Mouse (Mus musculus) CH12.LX (cell line): ENCODE results near the gene Apba3.

Source experiments
- CTCF ChIP-seq, 2 experiments: IDR thresholded peaks in 1 of 2; conservative IDR thresholded peaks in 1 of 2; 2 replicates each; pipeline ENCODE4 v1.5.1; 2011 to 2012; ENCODE audit warnings: low read depth in 2 of 2, low read length in 2 of 2, improper control_type of control experiment in 1 of 2, inconsistent platforms in 1 of 2, mild to moderate bottlenecking in 1 of 2, moderate library complexity in 1 of 2
- EP300 ChIP-seq: IDR thresholded peaks from 2 replicates; pipeline ENCODE4 v1.6.1; 2011; ENCODE audit warnings: low read length, improper control_type of control experiment
- HCFC1 ChIP-seq: IDR thresholded peaks from 2 replicates; pipeline ENCODE4 v1.6.1; 2012; ENCODE audit warnings: low read depth, mild to moderate bottlenecking, inconsistent platforms, low read length, improper control_type of control experiment
- JUN ChIP-seq: IDR thresholded peaks from 2 replicates; pipeline ENCODE4 v1.6.1; 2011; ENCODE audit warnings: low read depth, mild to moderate bottlenecking, low read length, improper control_type of control experiment, moderate library complexity; ENCODE audit not compliant: insufficient read depth
- NELFE ChIP-seq: IDR thresholded peaks from 2 replicates; pipeline ENCODE4 v1.6.1; 2011; ENCODE audit warnings: low read depth, low read length, improper control_type of control experiment
- POLR2A ChIP-seq: IDR thresholded peaks from 2 replicates; pipeline ENCODE4 v1.6.1; 2011; ENCODE audit warnings: low read depth, mild to moderate bottlenecking, improper control_type of control experiment, low read length
- POLR2AphosphoS2 ChIP-seq: IDR thresholded peaks from 2 replicates; pipeline ENCODE4 v1.6.1; 2011; ENCODE audit warnings: low read depth, low read length, improper control_type of control experiment
- USF1 ChIP-seq: IDR thresholded peaks from 2 replicates; pipeline ENCODE4 v1.6.1; 2014; ENCODE audit warnings: low read depth, mild to moderate bottlenecking, inconsistent platforms, low read length, improper control_type of control experiment
- USF2 ChIP-seq: conservative IDR thresholded peaks from 2 replicates; pipeline ENCODE4 v1.6.1; 2011; ENCODE audit warnings: low read depth, low read length, improper control_type of control experiment
- ZKSCAN1 ChIP-seq: IDR thresholded peaks from 2 replicates; pipeline ENCODE4 v1.6.1; 2012; ENCODE audit warnings: low read depth, inconsistent platforms, low read length, improper control_type of control experiment, borderline replicate concordance

DNA sequence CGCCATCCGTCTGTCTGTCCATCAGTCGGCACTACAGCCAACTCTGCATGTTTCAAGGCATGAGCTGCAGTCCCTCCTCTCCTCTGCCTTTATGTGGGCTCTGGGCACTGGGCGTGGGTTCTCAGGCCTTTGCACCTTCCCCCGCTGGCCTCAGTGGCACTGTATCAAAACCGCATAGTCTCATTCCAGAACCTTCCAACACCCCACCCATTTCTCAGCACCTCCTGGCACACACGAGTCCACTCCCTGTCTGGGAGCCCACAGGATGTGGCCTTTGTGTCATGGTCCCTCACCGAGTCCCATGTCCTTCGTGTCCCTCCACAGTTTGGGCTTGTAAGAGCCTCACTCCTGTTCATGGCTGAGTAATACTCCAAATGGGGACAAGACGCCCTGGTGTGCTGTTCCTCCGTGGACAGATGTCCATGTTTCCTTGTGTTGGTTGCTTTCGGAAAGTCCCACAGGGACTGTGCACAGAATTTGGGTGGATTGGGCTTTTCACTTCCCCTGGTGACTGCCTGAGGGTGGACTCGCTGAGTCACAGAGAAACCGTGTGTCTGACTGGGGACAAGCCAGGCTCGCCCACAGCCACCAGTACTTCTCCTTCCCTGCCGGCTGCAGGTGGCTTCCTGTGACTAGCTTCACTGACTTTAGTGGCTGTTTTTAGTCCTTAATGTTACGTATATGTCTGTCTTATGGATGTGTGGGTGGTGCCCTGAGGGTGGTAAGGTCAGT is 31.8 kb downstream of the Apba3 start:
- peak; percentile 28; the same call in 1 of the 2 replicates for TF ChIP-seq POLR2A
- TF ChIP-seq NELFE, result no peak
- TF ChIP-seq JUN, result no peak; the same call in 1 of the 2 replicates
- TF ChIP-seq POLR2AphosphoS2, result no peak
- TF ChIP-seq USF1, result no peak
- TF ChIP-seq CTCF (conservative IDR thresholded peaks at IDR 0.05 in 1 of 2, IDR thresholded peaks at IDR 0.05 in 1 of 2; ENCODE audit: low read depth in 2 of 2, low read length in 2 of 2), result no peak; a peak in 1 of 4 replicates
- peak; percentile 98 for TF ChIP-seq EP300
- TF ChIP-seq ZKSCAN1, result no peak
- no peak for TF ChIP-seq USF2
- no peak for TF ChIP-seq HCFC1
